Mouse (Mus musculus): ENCODE measurements at regions not wholly inside any gene's neighbourhood (a gene's known extent, or its start where the extent isn't known, plus 50 kb on each side); places are given as distances from the start of the nearest gene placed in this dataset.
A peak's percentile ranks its signal among the peaks of the same experiment; 100 is the strongest.
"Not testable (repeated sequence)": the region's sequence is repeated elsewhere in the genome, so short reads cannot be mapped to it uniquely, and the experiment has no call there.

DNA sequence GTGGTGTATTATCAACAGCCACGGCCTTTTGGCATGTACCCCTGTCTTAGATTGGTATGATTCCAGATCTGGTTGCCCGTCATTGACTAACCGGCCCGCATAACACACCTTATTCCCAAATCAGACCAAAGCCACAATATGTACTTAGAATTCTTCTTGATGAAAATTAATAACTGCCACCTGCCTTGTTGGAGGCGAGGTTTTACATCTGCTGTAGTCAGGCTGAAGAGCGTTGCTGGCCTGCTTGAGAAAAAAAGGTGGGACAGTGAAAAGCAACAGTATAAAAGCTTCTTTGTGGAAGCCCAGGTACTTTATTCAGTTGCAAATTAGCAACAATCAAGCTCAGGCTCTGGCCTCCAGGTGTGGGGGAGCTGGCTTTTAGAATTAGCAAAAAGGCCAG is 223.6 kb upstream of the Car8 start:
- DNase-seq (ENCODE audit: low read depth, low spot score) = not testable (repeated sequence)

DNA sequence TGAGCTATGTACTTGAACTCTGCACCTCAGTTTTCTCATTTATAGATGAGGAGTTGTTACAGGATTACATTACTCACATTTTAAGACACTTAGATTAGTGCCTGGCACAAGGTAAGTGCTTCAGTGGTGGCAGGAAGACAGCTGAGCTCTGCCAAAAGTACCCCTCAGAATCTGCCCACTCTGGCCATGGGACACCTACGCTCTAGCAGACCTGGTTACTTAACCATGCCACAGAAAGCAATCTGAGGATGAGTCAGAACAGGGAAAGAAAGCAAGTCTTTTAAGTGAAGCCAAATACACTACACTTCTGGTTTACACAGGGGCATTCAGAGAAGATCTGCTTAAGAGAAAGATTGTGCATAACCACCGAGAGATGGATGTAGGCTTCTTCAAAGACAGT is 215.5 kb upstream of the Car8 start:
- DNase-seq (ENCODE audit: low read depth, low spot score) = no peak

DNA sequence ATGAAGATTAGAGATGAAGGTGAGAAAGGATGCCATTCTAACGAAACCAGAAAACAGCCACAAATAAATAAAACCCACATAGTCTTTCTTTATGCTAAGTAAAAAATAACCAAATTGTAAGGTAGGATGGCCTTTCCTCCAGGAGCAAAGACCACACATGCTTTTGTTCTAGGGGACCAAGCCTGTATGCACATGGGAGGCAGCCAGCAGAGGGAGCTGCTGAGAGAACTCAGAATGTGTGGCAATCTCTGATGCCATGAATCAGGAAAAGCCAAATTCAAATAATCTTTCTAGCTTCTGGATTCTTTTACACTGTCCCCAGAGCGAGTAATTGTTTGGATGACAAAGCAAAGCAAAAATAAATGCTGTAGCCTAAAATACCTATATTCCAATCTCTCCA is 193.6 kb upstream of the Car8 start:
- DNase-seq (ENCODE audit: low read depth, low spot score) = peak; percentile 30

DNA sequence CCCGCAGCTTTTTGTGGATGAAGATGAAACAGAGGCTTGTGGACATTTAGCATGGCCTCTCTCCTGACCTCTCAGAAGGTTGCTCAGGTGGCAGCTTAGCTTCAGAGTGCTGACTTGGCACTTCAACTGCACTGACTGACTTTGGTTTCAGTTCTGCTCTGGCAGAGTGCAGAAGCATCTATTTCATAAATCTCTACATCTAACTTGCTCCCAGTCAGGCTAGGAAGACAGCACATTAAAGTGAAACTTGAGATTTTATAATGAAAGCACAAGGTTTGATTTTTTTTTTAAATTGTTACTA is 192.1 kb upstream of the Car8 start:
- peak; percentile 64 for DNase-seq (ENCODE audit: low read depth, low spot score)

DNA sequence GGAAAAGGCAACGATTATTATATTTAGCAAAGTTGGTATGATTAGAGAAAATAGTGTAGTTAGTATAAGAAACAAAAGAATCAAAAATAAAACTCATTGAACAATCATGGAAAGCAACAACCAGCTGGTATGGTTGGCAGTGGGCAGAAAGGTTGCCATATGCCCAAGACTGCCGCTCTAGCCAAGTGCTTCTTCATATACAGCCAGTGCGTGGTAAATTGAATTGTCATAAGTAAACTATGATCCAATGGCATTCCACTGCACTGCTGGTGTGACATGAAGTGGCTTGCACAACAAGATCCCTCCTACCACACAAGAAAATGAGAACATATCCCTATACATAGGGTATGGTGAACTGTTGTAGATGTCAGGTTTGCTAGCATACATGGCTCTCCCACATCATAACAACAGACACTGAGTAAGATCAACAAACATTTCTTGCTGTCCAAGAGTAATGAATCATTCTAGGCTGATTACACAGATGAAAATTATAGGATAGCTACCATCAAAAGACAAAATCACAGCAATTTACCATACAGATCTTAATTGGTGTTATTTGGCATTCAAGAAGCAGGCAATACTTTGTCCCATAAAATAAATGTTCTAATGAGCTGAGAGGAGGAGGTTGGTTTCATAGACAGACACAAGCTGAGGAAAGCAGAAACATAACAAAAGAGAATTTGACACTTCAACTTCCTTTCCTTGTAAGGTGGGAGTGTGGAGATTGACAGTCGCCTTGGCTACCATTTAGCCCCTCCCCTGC is 191.6 kb upstream of the Car8 start:
- DNase-seq (ENCODE audit: low read depth, low spot score) = no peak

DNA sequence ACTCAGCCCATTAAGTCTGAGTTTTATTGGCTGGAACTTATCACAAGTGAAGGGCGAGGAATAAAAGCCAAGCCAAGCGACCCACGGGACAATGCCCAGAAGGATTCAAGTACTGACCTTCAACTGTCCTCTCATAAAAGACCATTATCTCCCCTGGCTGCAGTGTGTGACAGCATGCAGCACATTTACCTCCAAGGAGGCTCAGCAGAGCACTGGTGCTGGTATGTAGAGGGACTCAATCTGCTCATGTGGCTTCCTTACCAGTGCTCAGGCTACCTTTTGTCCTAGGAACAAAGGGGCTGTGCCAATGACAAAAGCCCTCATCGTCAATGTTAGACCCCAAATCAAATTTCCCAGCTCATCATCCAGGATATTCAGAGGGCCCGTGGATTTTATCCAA is 190.9 kb upstream of the Car8 start:
- DNase-seq (ENCODE audit: low read depth, low spot score) = no peak

DNA sequence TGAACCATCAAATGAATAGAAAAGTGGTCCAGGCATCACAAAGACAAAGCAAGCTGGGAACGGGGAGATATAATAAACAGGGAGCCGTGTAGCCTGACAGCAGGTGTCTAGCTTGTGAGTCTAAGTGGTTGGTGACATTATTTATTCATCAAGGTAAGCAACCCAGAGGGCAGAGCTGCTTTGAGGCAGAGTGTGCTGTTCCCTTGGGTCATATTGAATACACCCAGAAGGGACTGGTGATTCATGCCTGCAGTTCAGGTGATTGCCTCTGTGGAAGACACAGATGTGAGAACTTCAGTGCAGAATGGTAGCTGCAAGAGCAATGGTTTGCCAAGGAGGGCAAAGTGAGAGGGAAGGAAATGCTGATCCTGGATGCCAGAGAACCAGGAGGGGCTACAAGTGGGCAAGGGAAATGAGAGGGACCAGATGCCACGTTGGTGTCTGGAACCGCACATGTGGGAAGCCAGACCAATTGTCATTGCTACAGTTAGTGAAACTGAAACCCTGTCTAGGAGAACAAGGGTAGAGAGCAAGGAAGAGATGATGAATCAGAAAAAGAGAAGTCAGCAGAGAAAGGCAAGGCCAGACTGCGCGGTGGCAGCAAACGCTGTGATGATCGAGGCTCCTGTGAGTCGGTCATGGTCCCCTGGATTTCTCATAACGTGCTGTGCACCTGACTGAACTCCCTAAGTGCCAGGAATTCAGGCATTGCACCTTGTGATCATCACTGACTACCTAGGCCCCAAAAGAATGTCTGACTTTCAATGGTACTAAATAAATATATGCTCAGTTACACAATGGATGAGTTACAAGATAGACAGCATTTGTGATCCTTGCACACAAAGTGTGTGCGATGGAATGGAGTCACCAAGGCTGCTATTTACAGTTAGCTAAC is 190.0 kb upstream of the Car8 start:
- DNase-seq (ENCODE audit: low read depth, low spot score) = peak; percentile 64

DNA sequence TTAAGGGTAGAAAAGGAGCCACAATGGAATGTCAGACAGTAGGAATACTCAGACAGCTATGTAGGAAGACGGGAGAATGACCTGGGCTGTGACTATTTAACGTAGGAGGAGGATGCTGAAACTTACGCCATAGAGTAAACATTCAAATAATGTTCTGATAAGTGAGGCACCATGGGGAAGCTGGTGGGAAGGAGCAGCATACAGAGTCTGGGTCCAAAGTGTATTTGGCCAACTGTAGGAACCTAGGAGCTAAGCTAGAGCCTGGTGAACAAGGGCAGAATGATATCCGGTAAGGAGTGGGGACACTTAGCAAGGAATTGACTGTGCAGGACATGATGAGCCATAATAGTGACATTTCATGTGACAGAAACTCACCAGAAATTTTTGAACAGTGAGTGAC is 189.0 kb upstream of the Car8 start:
- no peak for DNase-seq (ENCODE audit: low read depth, low spot score)

DNA sequence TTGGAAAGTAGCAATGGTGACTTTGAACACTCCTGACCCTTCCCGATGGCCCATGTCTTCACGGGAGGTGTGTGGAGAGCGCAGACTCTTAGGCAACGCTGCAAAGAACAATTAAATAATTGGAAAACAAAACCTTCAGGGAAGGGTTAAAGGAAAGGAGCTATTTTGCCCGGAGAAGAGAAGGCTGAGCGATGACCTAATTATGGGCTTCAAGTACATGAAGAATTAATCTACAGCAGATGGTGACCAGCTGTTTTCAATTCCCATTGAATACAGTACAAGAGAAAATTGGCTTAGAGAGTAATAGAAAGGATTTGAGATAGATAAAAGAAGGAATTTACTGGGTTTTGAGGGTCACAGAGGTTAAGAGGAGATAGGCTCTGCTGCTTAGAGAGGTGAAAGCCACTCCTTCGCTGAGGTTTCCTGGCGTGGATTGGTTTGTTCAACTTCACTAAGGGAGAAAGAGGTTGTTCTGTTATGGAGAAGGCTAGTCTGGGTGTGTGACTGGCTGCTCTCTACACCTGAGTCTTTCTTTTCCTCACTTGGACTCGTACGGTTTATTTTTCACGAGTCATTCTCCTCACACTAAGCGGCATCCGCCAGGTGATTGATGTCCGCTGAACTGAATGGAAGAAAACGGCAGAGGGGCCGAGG is 184.7 kb upstream of the Car8 start:
- no peak for DNase-seq (ENCODE audit: low read depth, low spot score)

DNA sequence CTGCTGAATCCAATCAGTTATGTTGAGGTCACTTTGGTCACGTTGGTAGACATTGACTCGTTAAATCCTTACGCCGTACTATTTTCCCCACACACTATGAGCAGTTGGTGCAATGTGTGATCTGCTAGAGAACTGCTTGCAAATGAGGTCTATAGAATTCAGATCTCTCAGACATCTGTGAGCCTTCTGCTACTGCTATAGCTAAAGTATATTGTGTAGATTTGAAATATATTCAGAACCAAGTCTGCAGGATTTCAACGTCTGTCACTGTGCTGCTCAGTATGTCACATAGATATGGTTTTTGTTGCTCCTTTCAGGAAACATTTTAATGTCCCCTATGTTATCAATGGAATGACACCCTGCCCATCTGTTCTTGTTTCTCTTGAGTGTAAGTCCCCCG is 182.4 kb upstream of the Car8 start:
- no peak for DNase-seq (ENCODE audit: low read depth, low spot score)

DNA sequence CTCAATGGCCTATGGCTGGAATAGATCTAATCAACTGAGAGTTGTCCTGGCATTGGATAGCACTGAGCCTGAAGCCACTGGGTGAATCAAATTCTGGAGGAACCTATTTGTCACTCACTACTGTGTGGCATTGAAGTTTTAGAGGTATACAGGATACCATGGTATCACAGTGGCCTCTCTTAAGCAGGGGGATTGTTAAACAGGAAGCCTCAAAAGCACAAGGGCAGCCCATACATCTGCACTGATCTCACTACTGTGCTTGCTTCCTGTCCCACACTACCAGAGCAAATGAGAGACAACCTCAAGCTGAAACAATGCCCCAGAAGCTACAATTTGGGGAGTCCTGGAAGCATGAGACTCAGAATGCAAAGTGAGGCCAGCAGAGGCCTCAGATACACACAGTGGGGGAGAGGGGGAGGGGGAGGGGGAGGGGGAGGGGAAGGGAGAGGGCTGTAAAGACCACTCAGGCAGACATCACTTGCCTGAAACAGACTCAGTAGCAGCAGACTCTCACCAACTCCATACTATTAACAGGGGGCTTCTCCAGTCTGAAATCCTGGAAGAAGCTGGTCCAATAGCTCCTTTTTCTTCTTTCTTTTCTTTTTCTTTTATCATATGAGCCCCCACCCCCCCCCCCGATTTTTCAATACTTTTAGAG is 179.7 kb upstream of the Car8 start:
- DNase-seq (ENCODE audit: low read depth, low spot score) = no peak

DNA sequence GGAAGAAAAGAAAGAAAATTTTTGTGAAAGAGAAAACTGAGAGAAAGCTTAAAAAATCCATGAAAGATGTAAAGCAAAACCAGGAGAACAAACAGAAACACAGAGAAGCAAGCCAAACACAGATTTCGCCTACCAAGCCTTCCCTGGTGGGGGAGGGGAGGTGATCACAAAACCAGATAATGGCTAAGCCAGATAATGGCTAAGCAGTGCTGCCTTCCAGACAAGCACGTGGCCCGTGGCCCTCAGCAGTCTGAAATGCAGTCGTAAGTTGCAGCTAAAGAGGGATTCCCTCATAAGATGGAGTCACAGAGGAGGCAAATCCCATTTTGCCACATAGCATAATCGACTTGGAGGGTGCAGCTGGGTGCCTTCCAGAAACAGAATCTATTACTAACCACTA is 179.0 kb upstream of the Car8 start:
- no peak for DNase-seq (ENCODE audit: low read depth, low spot score)

DNA sequence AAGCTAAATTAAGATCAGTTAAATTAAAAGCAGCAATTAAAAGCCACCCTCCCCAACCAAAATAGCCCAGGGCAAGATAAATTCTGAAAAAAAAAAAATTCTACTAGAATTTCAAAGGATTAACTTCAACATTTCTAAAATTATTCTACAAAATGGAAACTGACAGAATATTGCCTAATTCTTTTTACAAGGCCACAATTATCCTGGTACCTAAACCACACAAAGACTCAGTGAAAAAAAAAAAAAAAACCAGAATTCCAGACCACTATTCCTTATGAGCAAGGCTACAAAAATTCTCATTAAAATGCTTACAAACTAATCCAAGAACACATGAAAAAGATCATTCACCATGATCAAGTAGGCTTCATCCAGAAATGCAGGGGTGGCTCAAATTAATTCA is 174.5 kb upstream of the Car8 start:
- DNase-seq (ENCODE audit: low read depth, low spot score) = no peak

DNA sequence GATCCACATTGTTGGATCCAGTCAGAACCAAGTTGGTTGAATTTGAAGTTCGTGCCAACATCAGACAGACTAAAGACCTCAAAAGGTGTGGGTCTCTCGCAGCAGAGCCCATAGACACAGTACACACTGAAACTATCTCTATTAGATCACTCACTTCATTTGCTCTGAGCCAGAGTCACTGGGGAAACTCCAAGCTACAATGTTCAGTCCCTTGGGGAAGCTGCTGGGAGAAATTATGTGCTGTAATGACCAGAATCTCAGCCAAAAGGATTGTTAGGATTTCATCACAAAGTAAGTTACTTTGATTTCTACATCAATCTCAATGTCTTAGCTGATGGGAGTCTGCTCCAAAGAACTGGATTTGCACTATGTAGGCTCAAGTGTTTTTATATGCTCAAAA is 161.2 kb upstream of the Car8 start:
- no peak for DNase-seq (ENCODE audit: low read depth, low spot score)

DNA sequence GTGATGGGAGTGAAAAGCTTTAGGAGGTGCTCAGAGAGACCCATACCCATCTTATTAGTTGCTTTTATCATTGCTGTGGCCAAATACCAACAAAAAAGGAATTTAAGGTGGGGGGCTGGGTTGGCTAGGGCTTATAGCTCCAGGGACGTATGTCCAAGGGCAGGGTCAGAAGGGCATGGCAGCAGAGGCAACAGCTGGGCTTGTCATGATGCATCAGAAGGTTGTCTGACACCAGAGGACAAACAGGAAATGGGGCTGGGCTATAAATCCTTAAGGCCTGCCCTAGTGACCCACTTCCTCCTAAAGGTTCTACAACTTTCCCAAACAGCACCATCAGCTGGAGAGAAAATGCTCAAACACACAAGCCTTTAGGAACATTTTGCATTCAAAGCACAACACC is 160.6 kb upstream of the Car8 start:
- DNase-seq (ENCODE audit: low read depth, low spot score) = no peak

DNA sequence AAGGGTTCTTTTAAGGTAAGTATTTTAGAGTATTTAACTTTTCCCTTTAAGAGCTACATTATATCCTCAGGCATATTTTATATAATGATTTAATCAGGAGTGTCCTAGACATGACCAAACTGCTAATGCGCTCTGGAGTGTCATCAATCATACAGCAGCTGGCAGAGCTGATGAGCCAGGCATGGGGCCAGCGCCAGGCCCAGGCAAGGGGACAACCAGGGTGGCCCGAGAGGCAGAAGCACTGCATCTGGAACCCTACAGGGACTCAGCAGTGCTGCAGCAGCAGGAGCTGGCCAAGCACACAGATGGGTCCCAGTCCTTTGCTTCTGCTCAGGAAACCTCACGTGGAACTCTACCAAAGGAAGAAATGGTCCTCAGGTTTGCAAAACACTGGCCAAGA is 160.1 kb upstream of the Car8 start:
- no peak for DNase-seq (ENCODE audit: low read depth, low spot score)

DNA sequence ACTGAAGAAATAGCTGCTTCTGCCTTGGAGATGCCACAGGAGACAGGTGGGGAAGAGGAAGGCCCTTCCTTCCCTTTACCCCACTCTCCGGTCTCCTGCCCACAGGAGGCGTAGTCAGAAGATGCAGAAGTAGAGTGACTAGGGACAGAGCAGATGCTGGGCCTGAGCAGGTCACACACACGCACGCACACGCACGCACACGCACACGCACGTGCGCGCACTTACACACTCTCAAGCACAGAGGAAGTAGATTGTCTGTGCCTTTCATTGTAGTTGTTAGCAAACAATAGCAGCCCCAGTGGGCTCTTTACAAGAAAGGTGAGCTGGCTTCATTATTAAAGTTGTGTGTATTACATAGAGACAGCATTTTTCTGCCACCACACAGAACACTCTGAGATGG is 144.3 kb upstream of the Car8 start:
- no peak for DNase-seq (ENCODE audit: low read depth, low spot score)

DNA sequence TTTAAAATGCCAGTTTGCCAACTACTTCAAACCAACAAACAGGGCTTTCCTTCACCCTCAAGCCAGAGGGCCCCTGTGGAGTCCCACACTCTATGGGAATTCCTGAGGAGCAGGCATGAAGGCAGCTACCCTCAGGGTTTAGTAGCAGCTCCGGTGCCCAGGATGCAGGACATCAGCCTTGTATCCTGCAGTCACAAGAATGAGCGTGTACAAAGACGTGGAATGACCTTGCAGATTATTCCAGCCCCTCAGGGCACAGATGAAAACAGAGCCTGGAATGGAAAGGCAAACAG is 143.2 kb upstream of the Car8 start:
- no peak for DNase-seq (ENCODE audit: low read depth, low spot score)

DNA sequence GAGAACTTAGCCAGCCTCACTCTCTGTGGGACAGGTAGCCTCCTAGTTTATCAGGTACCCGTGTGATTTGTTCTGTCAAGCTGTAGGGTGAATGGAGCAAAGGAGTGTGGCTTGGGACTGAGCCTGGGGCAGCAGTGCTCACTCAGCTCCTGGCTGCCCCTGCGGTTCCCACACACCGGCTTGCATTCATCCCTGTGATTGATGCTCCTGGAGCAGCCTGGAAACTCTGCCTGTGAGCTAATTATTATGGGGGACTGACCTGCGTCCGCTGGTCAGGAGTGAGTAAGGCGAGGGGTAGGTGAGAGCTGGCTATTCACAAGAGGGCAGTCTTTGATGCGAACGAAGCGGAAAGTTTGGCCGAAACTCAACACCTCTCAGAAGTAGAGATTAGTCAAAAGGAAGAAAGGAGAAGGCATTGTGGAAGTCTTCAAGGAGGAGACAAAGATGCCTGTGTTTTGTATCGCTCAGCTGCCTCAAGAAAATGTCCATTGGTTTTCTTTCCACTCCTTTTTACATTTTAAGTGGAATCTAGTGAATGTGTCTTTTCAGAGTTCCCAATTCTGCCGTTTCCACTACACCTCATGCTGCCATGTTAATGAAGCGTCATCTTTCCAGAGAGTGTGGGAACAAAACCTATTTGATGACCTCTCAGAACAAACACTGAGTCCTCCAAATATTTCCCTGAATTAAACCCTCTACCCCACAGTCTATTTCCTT is 142.7 kb upstream of the Car8 start:
- DNase-seq (ENCODE audit: low read depth, low spot score) = no peak

DNA sequence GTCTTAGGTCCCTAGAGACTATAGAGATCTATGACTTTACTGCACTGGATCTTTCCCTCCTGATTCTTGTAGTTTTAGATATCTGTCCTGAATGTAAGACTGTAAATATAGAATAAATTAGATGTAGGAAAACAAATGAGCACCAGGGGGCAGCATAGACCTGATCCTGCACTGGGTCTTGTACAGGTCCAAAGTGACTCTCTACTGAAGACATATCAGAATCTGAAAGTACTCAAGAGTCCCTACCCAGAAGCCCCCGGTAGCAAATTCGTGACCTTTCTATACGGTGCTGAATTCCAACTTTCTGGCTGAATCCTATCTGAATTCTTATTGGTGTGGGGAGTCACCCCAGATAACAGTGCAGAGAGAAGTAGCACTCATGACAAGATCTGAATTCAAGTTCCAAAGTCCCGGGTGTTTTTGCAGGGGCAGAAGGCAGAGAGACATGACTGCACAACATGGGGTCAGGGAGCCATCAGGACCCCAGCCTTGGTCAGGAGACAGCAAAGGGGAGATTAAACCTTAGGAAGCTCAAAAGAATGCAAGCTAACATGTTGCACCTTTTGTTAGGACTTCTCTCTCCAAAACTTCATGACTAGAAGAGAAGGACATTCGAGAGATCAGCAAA is 142.0 kb upstream of the Car8 start:
- DNase-seq (ENCODE audit: low read depth, low spot score) = peak; percentile 76

DNA sequence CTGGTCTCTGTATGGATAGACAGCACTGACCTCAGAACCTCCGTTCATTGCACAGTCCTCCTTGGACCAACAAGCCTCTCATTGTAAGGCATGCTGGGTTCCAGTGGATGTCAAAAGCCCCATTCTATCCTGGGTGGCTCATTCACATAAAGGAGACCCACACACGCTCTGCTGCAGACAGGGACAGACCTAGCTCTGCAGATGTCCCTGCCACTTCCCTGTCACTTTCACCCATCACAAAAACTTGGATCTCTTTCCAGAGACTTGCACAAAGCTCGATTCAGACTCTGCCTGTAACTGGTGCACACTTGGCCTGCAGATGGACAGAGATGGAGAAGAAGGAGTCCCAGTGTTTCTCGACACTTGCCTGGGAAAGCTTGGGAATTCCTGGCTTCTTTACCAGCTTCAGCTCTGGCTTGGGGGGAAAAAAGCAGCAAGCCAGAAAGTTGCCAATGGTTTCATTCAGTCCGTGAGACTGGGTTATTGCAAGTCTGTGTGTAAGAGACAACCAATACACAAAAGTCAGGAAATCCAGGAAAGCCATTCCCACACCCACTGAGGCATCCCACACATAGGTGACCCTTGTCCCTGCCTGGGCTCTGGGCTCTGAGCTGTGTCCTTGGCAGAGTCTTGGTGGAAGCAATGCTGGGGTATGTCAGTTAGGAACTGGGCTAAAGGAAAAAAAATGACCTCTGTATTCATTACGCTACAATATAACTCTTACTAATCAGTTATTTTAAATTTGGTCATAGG is 136.1 kb upstream of the Car8 start:
- DNase-seq (ENCODE audit: low read depth, low spot score) = no peak
